9 mouse cellular contexts compared by ENCODE assay signal in genomic region chr5:150020851-150021250, GRCm38 (mm10). TPM values are rescaled to one million over a fixed set of nuclear protein-coding genes. Genes with fewer than 3 reads are reported as not detected.
DNase-seq lines count a peak whose midpoint lies in the region; ATAC-seq lines count a peak whose summit lies in the region.
"Had no signal": no experiment of that assay in that cellular context is flagged by ENCODE, and none has a peak within 500 bp of the region (broad histone marks: within the 10 kb centered on the region; RNA-seq: fewer than 3 reads in every experiment).

No protein-coding gene starts in this region.

- H3K4me2 ChIP-seq in midbrain, embryonic 11.5 days, result no peak overlapping the region

- no peaks in the 10 kb centered on the region for H3K27me3 ChIP-seq in midbrain, embryonic 11.5 days (ENCODE audit: control insufficient read depth, insufficient read depth, low read length)

- ATAC-seq in midbrain, embryonic 11.5 days (ENCODE audit: low FRiP score), result peak; percentile 90
- no peak for ATAC-seq in erythroid progenitor cell, adult 5-6 weeks (replicated peaks; ENCODE audit: low FRiP score, poor library complexity, severe bottlenecking)

- H3K4me1 ChIP-seq in midbrain, embryonic 11.5 days (ENCODE audit: control insufficient read depth, insufficient read depth, low read length), result peaks cover 8% of the 10 kb centered on the region

- H3K9ac ChIP-seq in midbrain, embryonic 11.5 days (ENCODE audit: low read length), result no peak overlapping the region

- 6% methylated on average over 6 of the region's 6 CpGs for WGBS in midbrain, embryonic 11.5 days

- no peak overlapping the region for H3K27ac ChIP-seq in midbrain, embryonic 11.5 days (ENCODE audit: low read depth, low read length)

- no peaks in the 10 kb centered on the region for H3K36me3 ChIP-seq in midbrain, embryonic 11.5 days (ENCODE audit: control insufficient read depth, insufficient read depth, low read length)

- no peak overlapping the region for H3K4me3 ChIP-seq in midbrain, embryonic 11.5 days (ENCODE audit: low read depth, low read length)
- H3K4me3 ChIP-seq: myocyte had no signal

- intact Hi-C loops in left cerebral cortex, postnatal 14 days (cut with DNase I), result loop anchor here (2.0 to 10.0 kb wide), 4 partner anchors 160 to 376 kb away; partner anchors contain the start of gene B3glct

- peak; percentile 50 for DNase-seq in adrenal gland, adult 8-10 months
- peak; percentile 83 to 84 for DNase-seq in cerebellum, postnatal 4 days (ENCODE audit: low spot score in 2 of 2)
- peak; percentile 82 for DNase-seq in gastrocnemius, postnatal 10 days
- peak; percentile 49 for DNase-seq in kidney, adult 11 months
- DNase-seq in left cerebral cortex, postnatal 14 days (ENCODE audit: low spot score in 2 of 2), result peak; percentile 76 to 85
- DNase-seq in midbrain, embryonic 11.5 days (ENCODE audit: low spot score, missing footprints), result peak; percentile 98
- DNase-seq in skeletal muscle tissue, adult 2 months (ENCODE audit: low read depth, low spot score), result peak; percentile 37

- H3K9me3 ChIP-seq in midbrain, embryonic 11.5 days (ENCODE audit: control insufficient read depth, low read length), result no peaks in the 10 kb centered on the region

RNA-seq across cellular contexts. Expression of gene Rxfp2, which starts 2.4 kb away (rescaled TPM):
- total RNA-seq in adrenal gland, adult 8-10 months (2022), result not detected
- total RNA-seq in gastrocnemius, postnatal 10 days (2021), result not detected
- total RNA-seq in left cerebral cortex, postnatal 14 days (2021), result 1 to 10 TPM; 1.8 to 3.1 TPM
- 0.39 and 0.78 TPM in 2 replicates for polyA plus RNA-seq in midbrain, embryonic 11.5 days (2014; fragmentation: Nextera tagmentation; extraction: Ambion mirVana)
- total RNA-seq in erythroid progenitor cell, adult 5-6 weeks (2015; ENCODE audit: low replicate concordance), result not detected in 2 replicates
- not detected in 2 replicates for total RNA-seq in erythroid progenitor cell, adult 5-6 weeks (2017; ENCODE audit: low replicate concordance)
- polyA plus RNA-seq: myocyte had no signal

Comparison
In these comparisons a context has a peak if more than half of its experiments do, and no peak if none do; other contexts are left out.
1. DNase-seq: peak in every context shown above with its lines; median percentile 98 in midbrain, embryonic 11.5 days; 84 in cerebellum, postnatal 4 days; 82 in gastrocnemius, postnatal 10 days; 80 in left cerebral cortex, postnatal 14 days; 50 in adrenal gland, adult 8-10 months; 49 in kidney, adult 11 months; 37 in skeletal muscle tissue, adult 2 months.